Mouse (Mus musculus): ENCODE measurements around the gene Chrng.
A peak's percentile ranks its signal among the peaks of the same experiment; 100 is the strongest.

Gene Chrng

GRCm38 (mm10) chr1:87255173-87255572 lies 50.7 kb downstream of the Chrng start:
- peak; percentile 49 for DNase-seq (ENCODE audit: low read depth)

GRCm38 (mm10) chr1:87257691-87258090 lies 53.2 kb downstream of the Chrng start:
- no peak for DNase-seq (ENCODE audit: low read depth)

- no peak for DNase-seq (ENCODE audit: low read depth)
Measured at GRCm38 (mm10) chr1:87258484-87258883, 54.0 kb downstream of the Chrng start.

- DNase-seq (ENCODE audit: low read depth) = no peak
Measured at GRCm38 (mm10) chr1:87259316-87259715, 54.9 kb downstream of the Chrng start.
